Mouse (Mus musculus) cortical plate, adult 2 months (tissue): ENCODE results near the gene Gm36028.

Experiments
- CTCF ChIP-seq: fragments of 200-500 bp; IDR thresholded peaks from 2 replicates; pipeline ENCODE4 v1.5.1; 2011; ENCODE audit warnings: mild to moderate bottlenecking, control low read depth, low read length; ENCODE audit not compliant: insufficient read depth; ENCODE audit errors: extremely low read depth
- POLR2A ChIP-seq: fragments of 200-500 bp; IDR thresholded peaks from 2 replicates; pipeline ENCODE4 v1.6.1; 2011; ENCODE audit warnings: mild to moderate bottlenecking, low read length, control low read depth; ENCODE audit not compliant: insufficient read depth; ENCODE audit errors: extremely low read depth

DNA sequence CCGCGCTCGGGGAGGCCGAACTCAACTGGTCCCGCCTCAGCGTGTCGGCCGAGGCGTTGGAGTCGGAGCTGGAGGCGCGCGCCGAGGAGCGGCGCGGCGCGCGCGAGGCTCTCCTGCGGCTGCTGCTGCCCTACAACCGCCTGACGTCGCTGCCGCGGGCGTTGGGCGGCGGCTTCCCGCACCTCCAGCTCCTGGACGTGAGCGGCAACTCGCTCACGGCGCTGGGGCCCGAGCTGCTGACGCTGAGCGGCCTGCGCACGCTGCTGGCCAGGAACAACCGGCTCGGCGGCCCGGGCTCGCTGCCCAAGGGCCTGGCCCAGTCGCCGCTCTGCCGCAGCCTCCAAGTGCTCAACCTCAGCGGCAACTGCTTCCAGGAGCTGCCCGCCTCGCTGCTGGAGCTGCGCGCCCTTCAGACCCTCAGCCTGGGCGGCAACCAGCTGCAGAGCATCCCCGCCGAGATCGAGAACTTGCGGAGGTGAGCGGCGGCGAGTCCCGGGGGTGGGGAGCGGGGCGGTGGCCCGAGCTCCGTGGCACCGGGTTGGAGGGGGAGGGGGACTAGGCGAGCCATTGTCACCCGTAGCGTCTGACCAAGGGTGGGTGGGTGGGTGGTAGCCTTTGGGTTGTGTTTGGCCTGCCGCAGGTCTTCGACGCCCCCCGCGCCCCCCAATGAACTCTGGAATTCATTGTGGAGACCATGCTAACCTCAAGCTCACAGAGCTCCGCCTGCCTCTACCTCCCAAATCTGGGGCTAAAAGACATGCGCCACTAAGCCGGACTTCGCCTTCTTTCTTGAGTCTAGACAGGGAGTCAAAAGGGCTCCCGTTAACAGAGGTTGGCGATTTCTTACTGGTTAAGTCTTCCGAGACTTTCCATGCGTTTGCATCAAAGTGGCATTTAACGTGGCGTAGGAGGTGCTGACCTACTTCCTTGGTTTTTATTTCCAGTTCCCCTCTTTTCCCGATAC, 7.8 kb upstream of the Gm36028 start:
- TF ChIP-seq CTCF (no peak), POLR2A (no peak)
